Mouse (Mus musculus): Measurements from ENCODE around the gene Ciz1.

Ciz1 gene

DNA sequence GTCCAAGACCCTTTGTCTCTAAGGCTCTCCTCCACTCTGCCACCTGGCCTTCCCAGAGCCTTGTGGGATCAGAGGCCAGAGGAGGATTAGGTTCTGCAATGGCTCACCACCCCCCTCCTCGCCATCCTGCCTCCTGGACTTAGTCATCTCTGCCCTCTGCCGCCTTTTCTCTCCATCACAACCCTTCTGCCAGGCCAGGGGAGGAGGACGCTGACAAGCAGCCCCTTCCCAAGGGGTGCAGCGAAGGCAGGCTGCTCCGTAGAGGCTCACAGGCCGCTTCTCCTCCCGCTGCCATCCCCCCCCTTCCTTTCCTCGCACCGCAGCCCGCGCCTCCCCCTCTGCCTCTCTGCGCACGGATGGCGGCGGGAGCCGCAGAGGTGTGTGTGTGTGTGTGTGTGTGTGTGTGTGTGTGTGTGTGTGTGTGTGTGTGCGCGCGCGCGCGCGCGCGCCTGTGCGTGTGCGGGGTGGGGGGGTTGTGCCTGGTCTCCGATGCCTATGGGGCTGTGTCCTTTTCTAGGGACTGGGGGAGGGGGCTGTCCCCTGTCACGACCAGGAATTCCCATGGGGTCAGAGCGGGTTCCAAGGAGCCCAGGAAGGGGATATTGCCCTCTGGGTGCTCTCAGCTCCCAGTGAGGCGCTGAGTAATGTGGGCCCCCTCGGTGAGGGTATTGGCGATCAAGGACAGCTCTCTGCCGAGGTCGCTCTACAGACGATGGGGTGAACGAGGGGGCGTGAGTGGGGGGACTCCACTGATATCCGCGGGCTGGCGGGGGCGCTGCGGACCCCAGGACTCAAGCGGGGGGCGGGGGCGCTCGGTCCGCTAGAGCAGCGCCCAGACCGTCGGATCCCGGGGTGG lies at the start of gene Ciz1:
Gene Ciz1 (plus strand): TSS at position 177 of the 856 bp plus-strand sequence.
- peak; percentile 53 for DNase-seq (ENCODE audit: extremely low spot score)

DNA sequence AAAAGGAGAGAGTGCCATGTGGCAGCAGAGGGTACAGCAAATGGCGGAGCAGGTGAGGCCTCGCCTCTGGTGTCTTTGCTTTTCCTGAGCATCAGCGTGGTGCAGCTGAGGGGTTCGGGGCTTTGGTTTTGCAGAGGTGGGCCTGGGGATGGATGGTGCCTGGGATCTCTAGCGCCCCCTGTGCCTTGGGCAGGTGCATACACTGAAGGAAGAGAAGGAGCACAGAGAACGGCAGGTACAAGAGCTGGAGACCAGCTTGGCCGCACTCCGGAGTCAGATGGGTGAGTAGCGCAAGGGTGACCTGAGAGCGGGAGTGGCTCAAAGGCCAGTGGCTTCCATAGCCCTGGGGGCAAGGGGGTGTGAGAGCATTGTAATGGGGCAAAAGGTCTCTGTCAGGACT lies 49.2 kb upstream of the Ciz1 start:
- DNase-seq (ENCODE audit: extremely low spot score) = no peak

DNA sequence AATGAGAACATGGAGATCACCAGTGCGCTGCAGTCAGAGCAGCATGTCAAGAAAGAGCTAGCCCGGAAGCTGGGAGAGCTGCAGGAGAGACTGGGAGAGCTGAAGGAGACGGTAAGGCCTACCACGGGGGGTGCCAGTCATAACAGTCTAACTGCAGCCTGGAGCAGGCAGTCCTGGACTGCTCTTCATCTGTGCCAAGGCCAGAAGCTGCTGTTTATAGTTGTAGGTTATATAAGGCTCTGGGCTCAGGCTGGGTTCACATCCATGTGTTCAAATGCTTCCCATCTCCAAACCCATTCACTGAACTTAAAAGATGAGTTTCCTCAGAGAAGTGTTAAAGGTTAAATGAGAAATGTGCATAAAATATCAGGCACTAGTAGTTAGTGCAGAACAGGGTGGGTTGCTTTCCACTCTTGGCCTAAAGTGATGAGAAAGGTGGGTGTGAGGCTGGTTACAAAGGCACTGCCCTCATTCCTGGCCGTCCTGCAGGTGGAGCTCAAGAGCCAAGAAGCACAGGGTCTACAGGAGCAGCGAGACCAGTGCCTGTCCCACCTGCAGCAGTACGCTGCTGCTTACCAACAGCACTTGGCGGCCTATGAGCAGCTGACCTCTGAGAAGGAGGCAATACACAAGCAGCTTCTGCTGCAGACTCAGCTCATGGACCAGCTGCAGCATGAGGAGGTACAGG lies 47.8 kb upstream of the Ciz1 start:
- peak; percentile 63 for DNase-seq (ENCODE audit: extremely low spot score)

DNA sequence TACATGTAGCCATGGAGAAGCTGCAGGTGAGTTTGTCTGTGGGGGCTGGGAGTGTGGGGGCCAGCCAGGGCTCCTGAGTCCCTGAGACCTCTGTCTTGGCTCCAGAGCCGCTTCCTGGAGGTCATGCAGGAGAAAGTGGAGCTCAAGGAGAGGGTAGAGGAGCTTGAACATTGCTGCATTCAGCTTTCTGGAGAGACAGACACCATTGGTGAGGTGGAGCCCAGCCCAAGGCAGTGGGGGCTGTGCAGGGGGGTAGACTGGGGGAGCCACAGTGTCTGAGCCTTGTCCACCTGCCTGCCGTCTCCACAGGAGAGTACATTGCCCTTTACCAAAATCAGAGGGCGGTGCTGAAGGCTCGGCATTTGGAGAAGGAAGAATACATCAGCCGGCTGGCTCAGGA lies 46.5 kb upstream of the Ciz1 start:
- DNase-seq (ENCODE audit: extremely low spot score) = no peak

GRCm38 (mm10) chr2:32306176-32306575 lies 46.0 kb upstream of the Ciz1 start:
- DNase-seq (ENCODE audit: extremely low spot score) = no peak

DNA sequence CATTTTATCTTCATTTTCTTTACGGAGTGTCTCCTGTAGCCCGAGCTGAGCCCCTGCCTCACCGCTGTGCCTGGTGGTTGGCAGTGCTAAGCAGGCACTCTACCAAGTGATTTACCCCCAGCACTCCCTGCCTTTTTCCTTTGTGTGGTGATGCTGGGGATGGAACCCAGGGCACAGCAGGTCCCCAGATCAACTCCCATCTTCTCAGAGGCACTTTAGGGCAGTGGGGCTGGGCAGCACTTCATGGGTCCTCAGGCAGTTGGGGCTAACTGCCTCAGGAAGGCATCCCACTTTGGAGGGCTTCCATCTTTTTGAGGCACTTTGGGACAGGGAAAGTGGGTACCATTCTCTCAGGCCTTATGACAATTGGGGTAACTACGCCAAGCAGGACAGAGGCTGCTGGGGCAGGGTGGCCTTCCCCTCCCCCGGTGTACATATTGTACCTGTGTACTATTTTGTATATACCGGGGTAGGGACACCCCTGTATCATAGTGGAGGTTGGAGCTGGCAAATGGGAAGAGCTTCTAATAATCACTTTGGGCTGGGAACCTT lies 44.8 kb upstream of the Ciz1 start:
- no peak for DNase-seq (ENCODE audit: extremely low spot score)

DNA sequence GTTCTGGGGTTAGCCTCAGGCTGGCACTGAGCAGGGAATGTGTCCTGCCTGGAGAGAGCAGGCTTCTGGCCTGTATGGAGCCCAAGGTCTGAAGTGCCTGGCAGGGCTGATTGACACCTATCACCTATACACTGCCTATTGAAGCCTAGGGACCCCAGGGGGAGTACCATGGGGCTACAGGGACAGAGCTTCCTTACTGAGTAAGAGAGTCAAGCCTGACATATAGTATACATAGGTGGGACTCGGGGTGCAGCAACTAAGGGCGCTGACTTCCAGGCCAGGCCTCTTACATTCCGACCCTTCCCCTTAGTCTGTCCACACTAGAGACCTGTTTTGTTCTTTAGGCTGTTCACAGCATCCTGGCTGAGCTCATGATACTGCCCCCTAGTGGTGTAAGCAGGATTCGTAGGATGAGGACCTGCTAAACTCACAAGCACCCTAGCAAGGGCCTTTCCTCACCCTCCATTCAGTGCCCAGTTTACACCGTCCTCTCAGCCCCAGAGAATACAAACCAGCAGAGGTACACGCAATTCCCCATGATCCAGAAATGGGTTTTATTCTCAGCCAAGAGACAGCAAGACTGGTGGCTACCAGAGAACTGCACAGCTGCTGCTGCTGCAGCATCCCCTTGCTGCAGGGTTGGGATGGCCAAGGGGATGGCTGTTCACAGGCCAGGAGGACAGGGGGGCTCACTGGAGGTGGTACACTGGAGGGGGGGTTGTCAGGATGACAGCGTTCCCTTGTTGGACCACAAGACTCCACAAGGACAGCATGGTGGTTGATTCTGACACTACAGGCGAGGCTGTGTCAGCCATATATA lies 44.0 kb upstream of the Ciz1 start:
- peak; percentile 69 for DNase-seq (ENCODE audit: extremely low spot score)

DNA sequence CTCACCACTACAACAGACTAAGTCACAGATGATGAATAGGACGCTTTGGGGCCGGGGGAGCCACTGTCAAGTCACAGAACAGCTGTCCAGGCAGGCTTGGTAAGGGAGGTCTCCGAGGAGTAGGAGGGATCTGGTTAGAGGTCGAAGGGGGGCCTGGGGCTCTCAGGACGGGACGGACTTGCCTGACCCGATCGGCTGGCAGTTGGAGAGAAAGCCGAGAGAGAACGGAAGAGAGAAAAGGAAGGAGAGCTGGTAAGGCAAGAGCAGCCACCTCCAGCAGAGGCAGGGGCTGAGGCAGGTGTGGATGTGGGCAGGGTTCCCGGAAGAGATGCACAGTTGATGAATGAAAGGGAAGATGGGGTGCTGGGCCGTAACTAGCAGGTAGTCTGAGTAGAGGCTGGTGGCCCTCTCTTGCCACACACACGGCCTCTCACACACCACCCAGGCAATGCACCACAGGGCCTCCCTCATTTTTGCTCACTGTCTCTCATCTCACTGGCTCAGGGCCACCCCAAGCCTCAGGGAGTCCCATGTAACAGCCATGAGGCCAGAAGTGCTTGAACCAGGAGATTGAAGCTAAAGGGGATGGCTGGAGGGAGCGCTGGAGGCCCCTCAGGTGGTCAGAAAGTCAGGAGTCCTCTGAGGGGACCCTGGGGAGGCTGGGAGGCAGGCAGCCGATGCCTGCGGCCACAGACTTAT lies 43.1 kb upstream of the Ciz1 start:
- DNase-seq (ENCODE audit: extremely low spot score) = no peak

DNA sequence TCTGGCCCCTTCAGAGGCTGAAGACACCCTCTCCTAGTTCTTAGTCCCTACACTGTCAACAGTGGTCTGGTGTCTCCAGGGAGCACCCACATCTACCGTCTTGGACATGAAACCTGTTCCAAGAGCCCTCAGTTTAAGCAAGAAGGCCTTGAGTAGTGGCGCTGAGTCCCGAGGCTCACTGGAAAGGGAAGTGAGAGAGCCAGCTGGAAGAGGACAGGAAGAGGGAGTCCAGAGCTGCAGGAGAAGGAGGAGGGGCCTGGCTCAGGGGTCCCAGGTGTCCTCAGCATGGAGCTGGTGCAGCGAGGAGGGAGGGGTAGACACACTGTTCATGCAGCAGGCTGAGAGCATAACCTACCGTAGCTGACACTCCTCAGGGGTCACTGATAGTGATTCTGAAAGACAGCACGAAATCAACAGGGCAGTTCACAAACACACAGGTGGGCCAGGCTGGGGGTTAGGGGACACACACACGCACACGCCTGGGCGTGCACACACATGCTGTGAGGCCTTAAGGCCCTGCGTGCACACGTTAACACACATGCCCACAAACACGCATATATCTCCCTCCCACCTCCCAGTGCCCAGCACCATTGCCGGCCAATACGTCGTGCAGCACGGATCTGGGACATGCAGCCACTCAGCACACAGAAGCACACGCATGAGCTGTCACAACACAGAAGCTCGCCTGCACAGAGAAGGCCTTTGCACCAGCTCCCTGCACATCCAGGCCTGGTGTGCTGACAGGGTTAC lies 41.9 kb upstream of the Ciz1 start:
- DNase-seq (ENCODE audit: extremely low spot score) = no peak

- peak; percentile 51 for DNase-seq (ENCODE audit: extremely low spot score)
Measured at GRCm38 (mm10) chr2:32311443-32312317, 40.4 kb upstream of the Ciz1 start.

GRCm38 (mm10) chr2:32312318-32312964 lies 39.7 kb upstream of the Ciz1 start:
- DNase-seq (ENCODE audit: extremely low spot score) = peak; percentile 98

DNA sequence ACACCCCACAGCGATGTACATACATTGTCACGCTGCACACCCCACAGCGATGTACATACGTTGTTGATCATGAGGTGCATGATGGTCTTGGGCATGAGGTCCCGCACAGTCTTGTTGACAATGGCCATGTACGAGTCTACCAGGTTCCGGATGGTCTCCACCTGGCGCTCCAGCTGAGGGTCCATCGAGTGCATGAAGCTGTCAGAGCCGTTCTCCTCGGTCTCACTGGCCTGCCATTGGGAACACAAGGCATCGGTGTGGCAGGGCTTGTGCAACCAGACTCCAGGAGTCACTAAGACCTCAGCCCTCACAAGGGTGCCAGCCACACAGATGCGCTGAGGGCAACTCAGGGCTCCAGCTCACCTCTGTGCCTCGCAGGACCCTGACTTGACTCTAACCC lies 37.3 kb upstream of the Ciz1 start:
- DNase-seq (ENCODE audit: extremely low spot score) = no peak

DNA sequence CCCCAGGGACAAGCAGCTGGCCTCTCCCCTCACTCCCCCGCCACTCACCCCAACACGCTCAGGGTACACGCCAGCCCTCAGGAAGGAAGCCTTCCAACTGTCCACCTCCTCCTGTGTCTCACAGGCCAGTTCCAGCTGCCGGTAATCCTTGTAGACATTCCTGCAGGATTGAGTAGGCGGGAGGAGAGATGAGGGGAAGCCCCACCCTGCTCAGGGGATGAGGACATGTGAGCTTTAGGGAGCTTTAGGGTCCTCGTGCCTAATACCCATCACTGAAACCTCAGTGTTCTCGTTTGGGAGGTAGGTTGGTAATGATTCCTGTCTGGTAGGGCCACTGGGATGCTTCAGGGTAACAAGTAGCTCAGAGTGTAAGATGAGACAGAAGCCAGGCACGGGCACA lies 36.4 kb upstream of the Ciz1 start:
- DNase-seq (ENCODE audit: extremely low spot score) = peak; percentile 48

- peak; percentile 29 for DNase-seq (ENCODE audit: extremely low spot score)
Measured at GRCm38 (mm10) chr2:32316887-32317656, 35.1 kb upstream of the Ciz1 start.

GRCm38 (mm10) chr2:32317791-32318417 lies 34.2 kb upstream of the Ciz1 start:
- DNase-seq (ENCODE audit: extremely low spot score) = peak; percentile 87

GRCm38 (mm10) chr2:32318709-32319585 lies 33.2 kb upstream of the Ciz1 start:
- DNase-seq (ENCODE audit: extremely low spot score) = peak; percentile 32

Data from embryo, embryonic 9.5 days (tissue).